In genomic region chr7:67718804-67719203, GRCm38 (mm10) we compare ENCODE assay signal across 16 mouse cellular contexts. TPM values are rescaled to one million over a fixed set of nuclear protein-coding genes. Genes with fewer than 3 reads are reported as not detected.
A peak's percentile ranks its signal among the peaks of the same experiment; 100 is the strongest.
DNase-seq lines count a peak whose midpoint lies in the region; ATAC-seq lines count a peak whose summit lies in the region.
"Had no signal": no experiment of that assay in that cellular context is flagged by ENCODE, and none has a peak within 500 bp of the region (broad histone marks: within the 10 kb centered on the region; RNA-seq: fewer than 3 reads in every experiment).

No protein-coding gene starts in this region.

- H3K36me3 ChIP-seq in kidney, embryonic 16.5 days (ENCODE audit: insufficient read depth, low read length) = peaks cover 13% of the 10 kb centered on the region; the same call in 1 of the 2 replicates
- H3K36me3 ChIP-seq in heart, embryonic 12.5 days = peaks cover 16% of the 10 kb centered on the region; the same call in 1 of the 2 replicates
- H3K36me3 ChIP-seq: midbrain, embryonic 13.5 days; stomach, embryonic 15.5 days had no signal

- DNase-seq in kidney, postnatal 10 days = peak; percentile 52
- DNase-seq in lung, postnatal 14 days = peak; percentile 39
- no peak for DNase-seq in embryo, embryonic 11 days
- DNase-seq: thymus, postnatal 14 days had no signal

- no peak overlapping the region for H3K4me3 ChIP-seq in kidney, embryonic 16.5 days (ENCODE audit: low read length)
- H3K4me3 ChIP-seq in brown adipose tissue, adult 24 weeks (ENCODE audit: insufficient read depth, low read depth, low read length) = no peak overlapping the region
- H3K4me3 ChIP-seq in heart, embryonic 12.5 days = no peak overlapping the region
- H3K4me3 ChIP-seq: embryonic facial prominence, embryonic 15.5 days; forebrain, embryonic 12.5 days; left cerebral cortex, adult 2 months; limb, embryonic 13.5 days; midbrain, embryonic 13.5 days; stomach, embryonic 15.5 days had no signal

- no peaks in the 10 kb centered on the region for H3K9me3 ChIP-seq in kidney, embryonic 16.5 days (ENCODE audit: low read length)
- no peaks in the 10 kb centered on the region for H3K9me3 ChIP-seq in heart, embryonic 12.5 days (replicated peaks)
- H3K9me3 ChIP-seq: embryonic facial prominence, embryonic 15.5 days; forebrain, embryonic 12.5 days; limb, embryonic 13.5 days; midbrain, embryonic 13.5 days; stomach, embryonic 15.5 days had no signal

- no peak for ATAC-seq in kidney, embryonic 16.5 days (ENCODE audit: low FRiP score, low TSS enrichment)
- no peak for ATAC-seq in heart, embryonic 12.5 days (ENCODE audit: insufficient number of reproducible peaks, low FRiP score)
- no peak for ATAC-seq in granulocyte monocyte progenitor cell, adult 5-6 weeks (replicated peaks; ENCODE audit: poor library complexity, severe bottlenecking)
- ATAC-seq: intestine, postnatal 0 days; midbrain, embryonic 13.5 days; Patski had no signal

- H3K27ac ChIP-seq in kidney, embryonic 16.5 days (ENCODE audit: low read length) = no peak overlapping the region
- peak overlapping the region; percentile 52 for H3K27ac ChIP-seq in brown adipose tissue, adult 24 weeks (replicated peaks; ENCODE audit: low read depth, low read length)
- peak overlapping the region; percentile 52 for H3K27ac ChIP-seq in heart, embryonic 12.5 days (ENCODE audit: poor library complexity, severe bottlenecking)
- H3K27ac ChIP-seq: embryonic facial prominence, embryonic 15.5 days; forebrain, embryonic 12.5 days; left cerebral cortex, adult 2 months; limb, embryonic 13.5 days; midbrain, embryonic 13.5 days; stomach, embryonic 15.5 days had no signal

- H3K4me1 ChIP-seq in kidney, embryonic 16.5 days (ENCODE audit: insufficient read depth, low read length) = no peaks in the 10 kb centered on the region
- peaks cover 24% of the 10 kb centered on the region for H3K4me1 ChIP-seq in brown adipose tissue, adult 24 weeks (ENCODE audit: control insufficient read depth, insufficient read depth, insufficient read length, low read length)
- H3K4me1 ChIP-seq in heart, embryonic 12.5 days (replicated peaks) = peaks cover 61% of the 10 kb centered on the region
- H3K4me1 ChIP-seq: limb, embryonic 13.5 days had no signal

- H3K9ac ChIP-seq in kidney, embryonic 16.5 days (replicated peaks; ENCODE audit: low read length) = no peak overlapping the region
- no peak overlapping the region for H3K9ac ChIP-seq in heart, embryonic 12.5 days
- H3K9ac ChIP-seq: embryonic facial prominence, embryonic 15.5 days; forebrain, embryonic 12.5 days; limb, embryonic 13.5 days; midbrain, embryonic 13.5 days; stomach, embryonic 15.5 days had no signal

- WGBS in kidney, embryonic 16.5 days = 72% methylated on average over 8 of the region's 8 CpGs
- WGBS in heart, embryonic 12.5 days = 20% methylated on average over 8 of the region's 8 CpGs

- H3K27me3 ChIP-seq in kidney, embryonic 16.5 days (ENCODE audit: insufficient read depth, low read length) = no peaks in the 10 kb centered on the region
- H3K27me3 ChIP-seq in heart, embryonic 12.5 days (replicated peaks) = no peaks in the 10 kb centered on the region
- H3K27me3 ChIP-seq: embryonic facial prominence, embryonic 15.5 days; forebrain, embryonic 12.5 days; limb, embryonic 13.5 days; midbrain, embryonic 13.5 days; Patski; stomach, embryonic 15.5 days had no signal

- no peak overlapping the region for H3K4me2 ChIP-seq in kidney, embryonic 16.5 days (replicated peaks; ENCODE audit: low read depth, low read length)
- H3K4me2 ChIP-seq in heart, embryonic 12.5 days = 0 out of 2 replicates have a peak overlapping the region, but pooled peaks have one; percentile 5
- H3K4me2 ChIP-seq: embryonic facial prominence, embryonic 15.5 days; forebrain, embryonic 12.5 days; limb, embryonic 13.5 days; midbrain, embryonic 13.5 days; stomach, embryonic 15.5 days had no signal

RNA-seq across cellular contexts. Expression of gene Synm, which starts 40.7 kb away (rescaled TPM):
- 1.6 and 2.3 TPM in 2 replicates for polyA plus RNA-seq in kidney, embryonic 16.5 days (2015; fragmentation: Nextera tagmentation; extraction: Ambion mirVana)
- 5.0 and 8.7 TPM in 2 replicates for polyA plus RNA-seq in brown adipose tissue, adult 24 weeks (2012; ENCODE audit: insufficient read depth, insufficient read length, missing spikeins)
- 6.6 and 6.7 TPM in 2 replicates for polyA plus RNA-seq in heart, embryonic 12.5 days (2016; fragmentation: Nextera tagmentation; extraction: Ambion mirVana)
- total RNA-seq in granulocyte monocyte progenitor cell, adult 5-6 weeks (2014; fragmentation: Nextera tagmentation) = not detected in 2 replicates
- 0.15 TPM in 1 of 2 replicates, not detected in the other for total RNA-seq in granulocyte monocyte progenitor cell, adult 5-6 weeks (2017)
